Mouse (Mus musculus) hematopoietic stem cell, adult 5-6 weeks (primary cell): Measurements from ENCODE around the gene Vac14. TPM values are rescaled to one million over a fixed set of nuclear protein-coding genes. Genes with fewer than 3 reads are reported as not detected.

ENCODE experiments used
- ATAC-seq, 2 experiments: fragments of 125-278 bp in 1 of 2; replicated peaks in 1 of 2; 2 replicates each; pipeline ENCODE4 v1.8.0; 2016 to 2017; ENCODE audit warnings: inconsistent platforms in 2 of 2, mild to moderate bottlenecking in 2 of 2, moderate number of reproducible peaks in 2 of 2, low read depth in 1 of 2, moderate TSS enrichment in 1 of 2; ENCODE audit not compliant: low FRiP score in 2 of 2, poor library complexity in 2 of 2, severe bottlenecking in 2 of 2, insufficient read depth in 1 of 2, low TSS enrichment in 1 of 2
- total RNA-seq: library from RNA; stranded (forward); fragments of 172-1452, 232-1000 nt; gene quantifications from 2 replicates; pipeline ENCODE4 v1.2.3, GENCODE M21; 2017

Gene Vac14
- 13.6 and 17.3 TPM in 2 replicates for total RNA-seq

GRCm38 (mm10) chr8:110618391-110619207, at the start of gene Vac14:
Vac14 (plus strand) TSS chr8:110618585.
- peak; percentile 96 to 97 for ATAC-seq

- ATAC-seq: no peak
Measured at GRCm38 (mm10) chr8:110592641-110593040, 25.7 kb upstream of the Vac14 start.

GRCm38 (mm10) chr8:110594164-110594563, 24.2 kb upstream of the Vac14 start:
- ATAC-seq: no peak

- ATAC-seq: peak; percentile 49 to 53; a peak in 2 of 4 replicates
Measured at GRCm38 (mm10) chr8:110604556-110604955, 13.8 kb upstream of the Vac14 start.

GRCm38 (mm10) chr8:110605401-110606015, 12.9 kb upstream of the Vac14 start:
- no peak for ATAC-seq

- no peak for ATAC-seq
Measured at GRCm38 (mm10) chr8:110615730-110616129, 2.7 kb upstream of the Vac14 start.

GRCm38 (mm10) chr8:110617801-110618358, 505 bp upstream of the Vac14 start:
- no peak for ATAC-seq

- peak in 1 of 2 experiments; percentile 6; a peak in 1 of 4 replicates for ATAC-seq
Measured at GRCm38 (mm10) chr8:110619208-110619574, 806 bp downstream of the Vac14 start.

GRCm38 (mm10) chr8:110619919-110620318, 1.5 kb downstream of the Vac14 start:
- no peak for ATAC-seq

- ATAC-seq: no peak
Measured at GRCm38 (mm10) chr8:110626431-110626830, 8.0 kb downstream of the Vac14 start.

GRCm38 (mm10) chr8:110629245-110630063, 11.1 kb downstream of the Vac14 start:
- no peak for ATAC-seq

GRCm38 (mm10) chr8:110630079-110630478, 11.7 kb downstream of the Vac14 start:
- ATAC-seq: no peak

GRCm38 (mm10) chr8:110630571-110631071, 12.2 kb downstream of the Vac14 start:
- ATAC-seq: peak; percentile 49 to 50

GRCm38 (mm10) chr8:110631201-110631600, 12.8 kb downstream of the Vac14 start:
- ATAC-seq: no peak

GRCm38 (mm10) chr8:110633814-110634213, 15.4 kb downstream of the Vac14 start:
- ATAC-seq: no peak

- ATAC-seq: no peak
Measured at GRCm38 (mm10) chr8:110636182-110636581, 17.8 kb downstream of the Vac14 start.

GRCm38 (mm10) chr8:110642331-110642730, 23.9 kb downstream of the Vac14 start:
- no peak for ATAC-seq
